9 mouse cellular contexts compared by ENCODE assay signal in the genomic region with DNA sequence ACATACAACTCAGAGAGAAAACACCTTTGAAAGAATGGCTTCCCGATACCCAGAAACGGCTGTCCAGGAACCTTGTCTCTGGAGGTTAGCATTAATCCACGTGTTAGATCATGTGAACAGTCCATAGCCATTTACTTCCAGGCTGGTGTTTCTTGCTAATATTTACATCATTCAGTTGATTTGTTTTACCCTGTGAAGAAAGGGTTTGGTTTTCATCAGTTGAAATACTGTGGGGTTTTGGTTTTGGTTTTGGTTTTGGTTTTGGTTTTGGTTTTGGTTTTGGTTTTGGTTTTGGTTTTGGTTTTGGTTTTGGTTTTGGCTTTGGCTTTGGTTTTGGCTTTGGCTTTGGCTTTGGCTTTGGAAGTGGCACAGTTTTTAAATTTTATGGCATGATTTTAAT.
"Had no signal": no experiment of that assay in that cellular context is flagged by ENCODE, and none has a peak within 500 bp of the region (broad histone marks: within the 10 kb centered on the region; RNA-seq: fewer than 3 reads in every experiment).

No protein-coding gene starts in this region.

- H3K27ac ChIP-seq: kidney, postnatal 0 days; limb, embryonic 10.5 days; limb, embryonic 13.5 days; liver, embryonic 12.5 days; liver, embryonic 15.5 days; lung, embryonic 15.5 days; midbrain, embryonic 10.5 days; midbrain, embryonic 13.5 days; neural tube, embryonic 13.5 days had no signal

- H3K4me2 ChIP-seq: limb, embryonic 13.5 days; liver, embryonic 12.5 days; liver, embryonic 15.5 days; lung, embryonic 15.5 days; midbrain, embryonic 13.5 days; neural tube, embryonic 13.5 days had no signal

- H3K9me3 ChIP-seq: limb, embryonic 10.5 days; liver, embryonic 12.5 days; liver, embryonic 15.5 days; lung, embryonic 15.5 days; midbrain, embryonic 13.5 days; neural tube, embryonic 13.5 days had no signal

- H3K9ac ChIP-seq: limb, embryonic 13.5 days; liver, embryonic 12.5 days; liver, embryonic 15.5 days; lung, embryonic 15.5 days; midbrain, embryonic 13.5 days; neural tube, embryonic 13.5 days had no signal

- H3K36me3 ChIP-seq: limb, embryonic 10.5 days; limb, embryonic 13.5 days; liver, embryonic 12.5 days; liver, embryonic 15.5 days; lung, embryonic 15.5 days; midbrain, embryonic 10.5 days; midbrain, embryonic 13.5 days; neural tube, embryonic 13.5 days had no signal

- ATAC-seq: liver, embryonic 12.5 days; midbrain, embryonic 13.5 days had no signal

- H3K4me3 ChIP-seq: limb, embryonic 10.5 days; limb, embryonic 13.5 days; liver, embryonic 12.5 days; liver, embryonic 15.5 days; lung, embryonic 15.5 days; midbrain, embryonic 10.5 days; midbrain, embryonic 13.5 days; neural tube, embryonic 13.5 days had no signal
